Mouse (Mus musculus) heart, embryonic 12.5 days (tissue): Measurements from ENCODE around the gene H2afy. TPM values are rescaled to one million over a fixed set of nuclear protein-coding genes. Genes with fewer than 3 reads are reported as not detected.
A peak's percentile ranks its signal among the peaks of the same experiment; 100 is the strongest.

Experiments
- ATAC-seq: fragments of 200-750 bp; cut with Nextera tagmentation; 2 replicates; pipeline ENCODE4 v1.8.0; 2017; ENCODE audit warnings: moderate TSS enrichment, moderate library complexity; ENCODE audit not compliant: insufficient number of reproducible peaks, low FRiP score
- H3K27ac ChIP-seq: fragments of 300-500 bp; sonication (generic); 2 replicates; pipeline ENCODE4 v1.5.1; 2016; ENCODE audit warnings: mild to moderate bottlenecking, moderate library complexity; ENCODE audit not compliant: poor library complexity, severe bottlenecking
- H3K27me3 ChIP-seq: fragments of 300-500 bp; sonication (generic); replicated peaks from 2 replicates; pipeline ENCODE4 v1.6.1; 2016; ENCODE audit warnings: mild to moderate bottlenecking, moderate library complexity
- H3K36me3 ChIP-seq: fragments of 300-500 bp; sonication (generic); 2 replicates; pipeline ENCODE4 v1.6.1; 2016; ENCODE audit warnings: mild to moderate bottlenecking, moderate library complexity
- H3K4me1 ChIP-seq: fragments of 300-500 bp; sonication (generic); replicated peaks from 2 replicates; pipeline ENCODE4 v1.6.1; 2016; ENCODE audit warnings: mild to moderate bottlenecking
- H3K4me2 ChIP-seq: fragments of 300-500 bp; sonication (generic); 2 replicates; pipeline ENCODE4 v1.6.1; 2016; ENCODE audit warnings: mild to moderate bottlenecking, moderate library complexity
- H3K4me3 ChIP-seq: fragments of 300-500 bp; sonication (generic); 2 replicates; pipeline ENCODE4 v1.5.1; 2016; ENCODE audit warnings: mild to moderate bottlenecking
- H3K9ac ChIP-seq: fragments of 300-500 bp; sonication (generic); 2 replicates; pipeline ENCODE4 v1.6.1; 2016; ENCODE audit warnings: mild to moderate bottlenecking, moderate library complexity
- H3K9me3 ChIP-seq: fragments of 300-500 bp; sonication (generic); replicated peaks from 2 replicates; pipeline ENCODE4 v1.6.1; 2016; ENCODE audit warnings: mild to moderate bottlenecking, moderate library complexity
- WGBS: fragments of 180-500 bp; shearing (Covaris S2); methylation state at CpG from one replicate; pipeline ENCODE4 v1.1.7; 2016; 5-methylcytosine and 5-hydroxymethylcytosine counted together
- polyA plus RNA-seq: library from polyadenylated mRNA; unstranded; fragments of >200 nt; fragmentation: Nextera tagmentation; extraction: Ambion mirVana; gene quantifications from 2 replicates; pipeline ENCODE4 v1.2.1, GENCODE M21; 2016

H2afy gene
- 141 and 152 TPM in 2 replicates for polyA plus RNA-seq

- H3K27ac ChIP-seq, result peak within 1 kb of the TSS; percentile 78
- H3K36me3 ChIP-seq, result no peaks in the 10 kb centered on the region; the same call in 1 of the 2 replicates
- 94% methylated on average over 2 of the region's 2 CpGs for WGBS
- H3K9me3 ChIP-seq, result no peaks in the 10 kb centered on the region
- H3K9ac ChIP-seq, result peak within 1 kb of the TSS; percentile 98
- H3K27me3 ChIP-seq, result no peaks in the 10 kb centered on the region
- peak within 1 kb of the TSS; percentile 96 for H3K4me2 ChIP-seq
- H3K4me3 ChIP-seq, result peak within 1 kb of the TSS; percentile 77
- peaks cover 43% of the 10 kb centered on the region for H3K4me1 ChIP-seq
- no peak for ATAC-seq
These were observed at the start of gene H2afy for GRCm38 (mm10) chr13:56136200-56136599. Gene H2afy (minus strand): TSS chr13:56136361.

GRCm38 (mm10) chr13:56183687-56184086 is 47.5 kb upstream of the H2afy start:
- no peak for ATAC-seq
- no peaks in the 10 kb centered on the region; the same call in 1 of the 2 replicates for H3K9me3 ChIP-seq
- H3K4me3 ChIP-seq, result no peak overlapping the region
- H3K9ac ChIP-seq, result no peak overlapping the region
- no peaks in the 10 kb centered on the region for H3K4me1 ChIP-seq
- WGBS, result 77% methylated on average over 5 of the region's 5 CpGs
- H3K36me3 ChIP-seq, result no peaks in the 10 kb centered on the region
- H3K27ac ChIP-seq, result no peak overlapping the region
- no peaks in the 10 kb centered on the region for H3K27me3 ChIP-seq
- H3K4me2 ChIP-seq, result no peak overlapping the region

GRCm38 (mm10) chr13:56181424-56181823 is 45.3 kb upstream of the H2afy start:
- no peaks in the 10 kb centered on the region for H3K27me3 ChIP-seq
- no peak overlapping the region for H3K4me2 ChIP-seq
- H3K4me1 ChIP-seq, result no peaks in the 10 kb centered on the region
- no peak overlapping the region for H3K9ac ChIP-seq
- H3K9me3 ChIP-seq, result no peaks in the 10 kb centered on the region; the same call in 1 of the 2 replicates
- no peak for ATAC-seq
- 64% methylated on average over 8 of the region's 8 CpGs for WGBS
- H3K4me3 ChIP-seq, result no peak overlapping the region
- no peak overlapping the region for H3K27ac ChIP-seq
- H3K36me3 ChIP-seq, result no peaks in the 10 kb centered on the region

- WGBS, result 85% methylated on average over 16 of the region's 16 CpGs
- no peak for ATAC-seq
- Histone ChIP-seq H3K36me3 (no peaks in the 10 kb centered on the region), H3K4me3 (no peak within 1 kb of the TSS), H3K27me3 (peaks cover 13% of the 10 kb centered on the region; the same call in 1 of the 2 replicates), H3K9ac (no peak within 1 kb of the TSS), H3K27ac (no peak within 1 kb of the TSS), H3K9me3 (no peaks in the 10 kb centered on the region), H3K4me1 (no peaks in the 10 kb centered on the region), H3K4me2 (no peak within 1 kb of the TSS)
These were observed 42.4 kb upstream of the H2afy start, which contains the start of gene Tifab for GRCm38 (mm10) chr13:56178416-56179035. Gene Tifab (minus strand): TSS chr13:56178885.

GRCm38 (mm10) chr13:56176310-56176709 is 40.1 kb upstream of the H2afy start:
- no peak overlapping the region for H3K4me2 ChIP-seq
- no peaks in the 10 kb centered on the region for H3K36me3 ChIP-seq
- no peak overlapping the region for H3K9ac ChIP-seq
- H3K9me3 ChIP-seq, result no peaks in the 10 kb centered on the region
- peaks cover 10% of the 10 kb centered on the region for H3K4me1 ChIP-seq
- H3K27ac ChIP-seq, result no peak overlapping the region
- H3K4me3 ChIP-seq, result no peak overlapping the region
- ATAC-seq, result no peak
- H3K27me3 ChIP-seq, result peaks cover 13% of the 10 kb centered on the region; the same call in 1 of the 2 replicates
- WGBS, result 82% methylated on average over 9 of the region's 9 CpGs

GRCm38 (mm10) chr13:56175848-56176247 is 39.7 kb upstream of the H2afy start:
- no peak for ATAC-seq
- Histone ChIP-seq H3K27me3 (peaks cover 13% of the 10 kb centered on the region; the same call in 1 of the 2 replicates), H3K9ac (no peak overlapping the region), H3K4me3 (no peak overlapping the region), H3K4me2 (no peak overlapping the region), H3K9me3 (no peaks in the 10 kb centered on the region), H3K36me3 (no peaks in the 10 kb centered on the region), H3K4me1 (peaks cover 10% of the 10 kb centered on the region), H3K27ac (no peak overlapping the region)
- 61% methylated on average over 4 of the region's 4 CpGs for whole genome bisulfite sequencing

GRCm38 (mm10) chr13:56172901-56173545 is 36.9 kb upstream of the H2afy start:
- Histone ChIP-seq H3K4me3 (no peak overlapping the region), H3K36me3 (no peaks in the 10 kb centered on the region), H3K9ac (no peak overlapping the region), H3K27me3 (peaks cover 13% of the 10 kb centered on the region; the same call in 1 of the 2 replicates), H3K4me2 (no peak overlapping the region), H3K9me3 (no peaks in the 10 kb centered on the region), H3K27ac (no peak overlapping the region), H3K4me1 (peaks cover 20% of the 10 kb centered on the region)
- no peak for ATAC-seq
- WGBS, result 46% methylated on average over 7 of the region's 7 CpGs

GRCm38 (mm10) chr13:56172106-56172505 is 35.9 kb upstream of the H2afy start:
- Histone ChIP-seq H3K4me3 (no peak overlapping the region), H3K9me3 (no peaks in the 10 kb centered on the region), H3K4me1 (peaks cover 24% of the 10 kb centered on the region), H3K9ac (no peak overlapping the region), H3K4me2 (no peak overlapping the region), H3K36me3 (no peaks in the 10 kb centered on the region), H3K27me3 (peaks cover 13% of the 10 kb centered on the region; the same call in 1 of the 2 replicates), H3K27ac (no peak overlapping the region)
- no peak for ATAC-seq
- WGBS, result 68% methylated on average over 7 of the region's 7 CpGs

- Histone ChIP-seq H3K27ac (no peak overlapping the region), H3K9me3 (no peaks in the 10 kb centered on the region), H3K27me3 (no peaks in the 10 kb centered on the region), H3K4me1 (peaks cover 23% of the 10 kb centered on the region), H3K4me3 (no peak overlapping the region), H3K9ac (no peak overlapping the region), H3K4me2 (peak overlapping the region; percentile 32; the same call in 1 of the 2 replicates), H3K36me3 (no peaks in the 10 kb centered on the region)
- WGBS, result 47% methylated on average over 3 of the region's 3 CpGs
- no peak for ATAC-seq
These were observed 32.2 kb upstream of the H2afy start for GRCm38 (mm10) chr13:56168403-56168781.

GRCm38 (mm10) chr13:56167446-56168402 is 31.6 kb upstream of the H2afy start:
- Histone ChIP-seq H3K27ac (no peak overlapping the region), H3K9me3 (no peaks in the 10 kb centered on the region), H3K27me3 (no peaks in the 10 kb centered on the region), H3K4me1 (peaks cover 18% of the 10 kb centered on the region), H3K4me3 (no peak overlapping the region), H3K9ac (no peak overlapping the region), H3K4me2 (peak overlapping the region; percentile 32), H3K36me3 (no peaks in the 10 kb centered on the region)
- peak; percentile 65; the same call in 1 of the 2 replicates for ATAC-seq
- 16% methylated on average over 11 of the region's 14 CpGs for WGBS

- H3K4me2 ChIP-seq, result no peak overlapping the region
- 90% methylated on average over 11 of the region's 11 CpGs for WGBS
- no peaks in the 10 kb centered on the region for H3K27me3 ChIP-seq
- no peaks in the 10 kb centered on the region for H3K9me3 ChIP-seq
- H3K4me1 ChIP-seq, result peaks cover 14% of the 10 kb centered on the region
- H3K9ac ChIP-seq, result no peak overlapping the region
- H3K27ac ChIP-seq, result no peak overlapping the region
- no peak overlapping the region for H3K4me3 ChIP-seq
- ATAC-seq, result no peak
- no peaks in the 10 kb centered on the region for H3K36me3 ChIP-seq
These were observed 29.4 kb upstream of the H2afy start for GRCm38 (mm10) chr13:56165561-56165960.
